Mouse (Mus musculus): ENCODE data around the gene Tango2. TPM values are rescaled to one million over a fixed set of nuclear protein-coding genes. Genes with fewer than 3 reads are reported as not detected.

Tango2 gene
- polyA plus RNA-seq (2016; fragmentation: Nextera tagmentation; extraction: Ambion mirVana), result 45.5 and 52.8 TPM in 2 replicates

DNA sequence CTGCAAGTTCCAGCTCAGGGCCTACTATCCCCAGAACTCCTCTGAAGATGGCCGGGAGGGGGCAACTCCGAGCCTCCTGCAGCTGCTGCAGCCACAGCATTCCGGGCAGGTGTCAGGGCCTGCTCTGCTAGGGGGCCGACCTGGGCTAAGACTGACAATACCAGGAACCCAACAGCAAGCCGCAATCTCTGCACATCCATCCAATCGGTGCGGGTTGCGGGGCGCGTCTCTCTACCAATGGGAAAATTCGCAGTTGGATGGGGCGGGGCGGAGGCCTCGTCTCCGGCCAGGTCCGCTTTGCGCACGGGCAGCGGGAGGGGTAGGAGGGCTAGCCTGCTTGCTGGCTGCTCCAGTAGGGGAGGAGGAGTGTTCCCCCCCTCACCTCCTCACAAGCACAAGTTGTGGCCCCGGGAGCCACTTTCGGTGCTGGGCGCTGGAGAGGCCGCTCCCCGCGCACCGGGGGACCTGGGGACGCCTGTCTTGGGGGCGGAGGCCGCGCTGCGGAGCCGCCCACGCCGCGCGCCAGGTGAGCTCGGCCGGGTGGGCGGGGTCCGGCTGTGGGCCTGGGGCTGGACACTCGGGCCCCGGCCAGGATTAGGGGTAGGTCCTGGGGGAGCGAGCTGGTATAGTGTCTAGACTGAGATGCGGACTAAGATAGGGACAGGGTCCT, at the start of gene Tango2, which contains the start of gene Arvcf:
TSS of gene Tango2 (minus strand) at position 173 of the 670 bp plus-strand sequence.
TSS of gene Arvcf (plus strand) at position 252 of the 670 bp plus-strand sequence.
- under 1% methylated on average over 44 of the region's 44 CpGs for WGBS

DNA sequence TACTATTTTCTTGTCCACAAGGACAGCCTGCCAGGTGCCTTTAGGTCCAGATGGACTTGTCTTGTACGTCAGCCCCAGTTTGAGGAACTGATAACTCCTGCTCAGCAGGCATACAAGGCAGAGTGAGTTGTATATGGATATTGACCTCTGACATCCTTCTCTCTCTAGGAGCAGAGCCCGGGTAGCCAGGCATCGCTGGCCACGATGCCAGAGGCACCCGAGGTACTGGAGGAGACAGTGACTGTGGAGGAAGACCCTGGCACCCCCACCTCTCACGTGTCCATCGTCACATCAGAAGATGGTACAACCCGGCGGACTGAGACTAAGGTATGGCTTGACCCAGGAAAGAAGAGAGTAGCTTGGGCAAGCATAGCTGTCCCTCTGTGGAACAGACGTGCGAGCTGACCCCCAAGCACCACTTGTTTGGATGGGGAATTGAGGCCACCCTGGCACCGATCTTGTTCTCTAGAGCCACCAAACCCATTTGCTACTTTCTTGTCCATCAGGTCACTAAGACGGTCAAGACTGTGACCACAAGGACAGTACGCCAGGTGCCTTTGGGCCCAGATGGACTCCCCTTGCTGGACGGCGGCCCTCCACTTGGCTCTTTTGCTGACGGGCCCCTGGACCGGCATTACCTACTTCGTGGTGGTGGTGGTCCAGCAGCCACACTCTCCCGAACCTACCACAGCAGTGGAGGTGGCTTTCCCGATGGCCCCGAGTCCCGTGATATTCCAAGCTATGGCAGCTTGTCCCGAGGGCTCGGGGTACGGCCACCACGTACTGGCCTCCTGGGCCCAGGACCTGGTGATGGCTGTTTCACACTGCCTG, 49.1 kb upstream of the Tango2 start:
- no peaks in the 10 kb centered on the region for H3K27me3 ChIP-seq (ENCODE audit: insufficient read depth, poor library complexity, severe bottlenecking)
- H3K4me3 ChIP-seq, result no peak overlapping the region
- no peak for DNase-seq (ENCODE audit: low spot score)
- peak overlapping the region; percentile 99; the same call in 1 of the 2 replicates for H3K27ac ChIP-seq
- WGBS, result 96% methylated on average over 27 of the region's 27 CpGs
- no peaks in the 10 kb centered on the region for H3K9me3 ChIP-seq
- H3K36me3 ChIP-seq, result peaks cover 62% of the 10 kb centered on the region
- peaks cover 97% of the 10 kb centered on the region for H3K4me1 ChIP-seq (replicated peaks)

More for the DNA sequence above, at the start of gene Tango2, which contains the start of gene Arvcf:
- DNase-seq (ENCODE audit: low spot score), result peak; percentile 95
- H3K4me1 ChIP-seq (replicated peaks), result peaks cover 56% of the 10 kb centered on the region
- peaks cover 50% of the 10 kb centered on the region for H3K27me3 ChIP-seq (ENCODE audit: insufficient read depth, poor library complexity, severe bottlenecking)
- H3K27ac ChIP-seq, result peak within 1 kb of the TSS; percentile 91
- no peaks in the 10 kb centered on the region for H3K9me3 ChIP-seq
- peaks cover 6% of the 10 kb centered on the region; the same call in 1 of the 2 replicates for H3K36me3 ChIP-seq
- H3K4me3 ChIP-seq, result peak within 1 kb of the TSS; percentile 89

- H3K9me3 ChIP-seq, result no peaks in the 10 kb centered on the region
- peak overlapping the region; percentile 99 for H3K27ac ChIP-seq
- peaks cover 97% of the 10 kb centered on the region for H3K4me1 ChIP-seq (replicated peaks)
- no peak for DNase-seq (ENCODE audit: low spot score)
- peaks cover 54% of the 10 kb centered on the region for H3K36me3 ChIP-seq
- 76% methylated on average over 2 of the region's 2 CpGs for WGBS
- H3K4me3 ChIP-seq, result peak overlapping the region; percentile 36; the same call in 1 of the 2 replicates
- H3K27me3 ChIP-seq (ENCODE audit: insufficient read depth, poor library complexity, severe bottlenecking), result no peaks in the 10 kb centered on the region
Observed at GRCm38 (mm10) chr16:18396201-18396600, 48.3 kb upstream of the Tango2 start.

DNA sequence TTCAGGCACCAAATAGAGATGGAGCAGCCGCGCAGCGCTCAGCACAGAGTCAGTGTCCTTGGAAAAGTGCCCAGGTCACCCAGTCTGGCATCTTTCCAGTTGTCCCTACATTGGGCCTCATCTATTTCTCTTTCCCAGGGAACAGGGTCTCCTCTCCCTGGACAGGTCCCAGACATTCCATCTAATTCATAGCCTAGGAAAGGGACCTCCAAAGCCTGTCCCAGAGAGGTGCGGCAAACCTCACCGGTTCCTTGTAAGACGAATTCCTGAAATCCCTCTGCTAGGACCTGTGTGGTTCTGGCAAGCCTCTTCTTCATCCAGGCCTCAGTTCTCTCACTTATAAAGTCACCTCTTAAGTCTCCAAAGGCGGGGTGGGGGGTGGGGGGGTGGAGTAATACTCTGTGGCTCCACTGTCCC, 47.7 kb upstream of the Tango2 start:
- H3K27ac ChIP-seq, result peak overlapping the region; percentile 99
- peaks cover 95% of the 10 kb centered on the region for H3K4me1 ChIP-seq (replicated peaks)
- peaks cover 48% of the 10 kb centered on the region for H3K36me3 ChIP-seq
- no peak for DNase-seq (ENCODE audit: low spot score)
- 32% methylated on average over 6 of the region's 7 CpGs for WGBS
- H3K9me3 ChIP-seq, result no peaks in the 10 kb centered on the region
- H3K27me3 ChIP-seq (ENCODE audit: insufficient read depth, poor library complexity, severe bottlenecking), result no peaks in the 10 kb centered on the region
- peak overlapping the region; percentile 36 for H3K4me3 ChIP-seq

GRCm38 (mm10) chr16:18394777-18395619, 47.1 kb upstream of the Tango2 start:
- Histone ChIP-seq H3K4me1 (replicated peaks) (peaks cover 95% of the 10 kb centered on the region), H3K27ac (peak overlapping the region; percentile 99), H3K27me3 (ENCODE audit: insufficient read depth, poor library complexity, severe bottlenecking) (no peaks in the 10 kb centered on the region), H3K4me3 (peak overlapping the region; percentile 36), H3K9me3 (no peaks in the 10 kb centered on the region), H3K36me3 (peaks cover 42% of the 10 kb centered on the region)
- 19% methylated on average over 11 of the region's 11 CpGs for WGBS
- DNase-seq (ENCODE audit: low spot score), result peak; percentile 50

DNA sequence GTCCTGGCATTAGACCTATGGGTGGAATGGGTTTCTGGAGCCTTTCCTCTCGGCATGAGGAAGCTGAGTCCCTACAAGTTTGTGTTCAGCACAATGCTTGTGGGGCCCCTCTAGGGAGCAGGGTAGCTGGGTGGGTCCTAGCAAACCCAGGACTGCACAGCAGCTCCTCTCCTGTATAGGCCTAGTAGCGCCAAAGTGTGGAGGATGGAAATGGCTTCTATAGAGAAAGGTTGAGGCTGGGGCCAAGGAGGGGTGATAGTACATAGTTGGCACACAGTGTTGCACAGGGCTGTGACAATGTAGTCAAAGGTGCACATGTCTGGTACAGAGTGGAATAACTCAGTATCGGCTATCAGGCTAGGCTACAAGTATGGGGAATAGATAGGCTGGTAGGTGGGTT, 46.2 kb upstream of the Tango2 start:
- peaks cover 95% of the 10 kb centered on the region for H3K4me1 ChIP-seq (replicated peaks)
- DNase-seq (ENCODE audit: low spot score), result no peak
- no peaks in the 10 kb centered on the region for H3K9me3 ChIP-seq
- no peaks in the 10 kb centered on the region for H3K27me3 ChIP-seq (ENCODE audit: insufficient read depth, poor library complexity, severe bottlenecking)
- 80% methylated on average over 3 of the region's 3 CpGs for WGBS
- peaks cover 32% of the 10 kb centered on the region for H3K36me3 ChIP-seq
- peak overlapping the region; percentile 99 for H3K27ac ChIP-seq
- H3K4me3 ChIP-seq, result peak overlapping the region; percentile 86

- WGBS, result 50% methylated on average over 5 of the region's 5 CpGs
- DNase-seq (ENCODE audit: low spot score), result no peak
- Histone ChIP-seq H3K36me3 (peaks cover 28% of the 10 kb centered on the region), H3K27me3 (ENCODE audit: insufficient read depth, poor library complexity, severe bottlenecking) (no peaks in the 10 kb centered on the region), H3K4me3 (peak overlapping the region; percentile 86), H3K4me1 (replicated peaks) (peaks cover 95% of the 10 kb centered on the region), H3K27ac (peak overlapping the region; percentile 99), H3K9me3 (no peaks in the 10 kb centered on the region)
Observed at GRCm38 (mm10) chr16:18393595-18393994, 45.7 kb upstream of the Tango2 start.

GRCm38 (mm10) chr16:18392469-18393426, 44.8 kb upstream of the Tango2 start:
- peak overlapping the region; percentile 86 for H3K4me3 ChIP-seq
- peaks cover 19% of the 10 kb centered on the region for H3K36me3 ChIP-seq
- peak; percentile 91 for DNase-seq (ENCODE audit: low spot score)
- H3K9me3 ChIP-seq, result no peaks in the 10 kb centered on the region
- no peaks in the 10 kb centered on the region for H3K27me3 ChIP-seq (ENCODE audit: insufficient read depth, poor library complexity, severe bottlenecking)
- H3K4me1 ChIP-seq (replicated peaks), result peaks cover 95% of the 10 kb centered on the region
- H3K27ac ChIP-seq, result peak overlapping the region; percentile 99
- WGBS, result under 1% methylated on average over 63 of the region's 63 CpGs

- 91% methylated on average over 3 of the region's 3 CpGs for WGBS
- Histone ChIP-seq H3K4me3 (peak overlapping the region; percentile 86; the same call in 1 of the 2 replicates), H3K4me1 (replicated peaks) (peaks cover 97% of the 10 kb centered on the region), H3K9me3 (no peaks in the 10 kb centered on the region), H3K27me3 (ENCODE audit: insufficient read depth, poor library complexity, severe bottlenecking) (no peaks in the 10 kb centered on the region), H3K27ac (peak overlapping the region; percentile 99), H3K36me3 (peaks cover 9% of the 10 kb centered on the region)
- DNase-seq (ENCODE audit: low spot score), result no peak
Observed at GRCm38 (mm10) chr16:18391728-18392127, 43.8 kb upstream of the Tango2 start.

DNA sequence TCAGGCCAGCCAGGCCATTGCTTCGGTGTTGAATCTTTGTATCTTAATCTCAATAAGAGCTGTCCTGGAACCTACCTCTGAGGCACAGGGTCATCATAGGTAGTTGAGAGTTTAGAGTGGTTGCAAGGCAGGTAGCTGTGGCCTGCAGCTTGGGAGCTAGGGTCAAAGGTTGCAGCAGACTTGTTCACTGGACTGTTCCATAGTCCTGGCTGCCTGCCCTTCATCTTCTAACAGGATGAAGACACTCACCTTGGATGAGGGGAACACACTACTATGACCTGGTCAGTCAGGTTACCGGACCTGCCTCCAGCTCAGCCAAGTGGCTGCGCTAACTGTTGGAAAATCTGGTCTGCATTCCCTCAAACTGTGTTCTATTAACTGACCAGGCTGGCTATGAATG, 43.2 kb upstream of the Tango2 start:
- peaks cover 3% of the 10 kb centered on the region for H3K36me3 ChIP-seq
- WGBS, result 95% methylated on average over 3 of the region's 3 CpGs
- no peak overlapping the region for H3K4me3 ChIP-seq
- no peaks in the 10 kb centered on the region for H3K27me3 ChIP-seq (ENCODE audit: insufficient read depth, poor library complexity, severe bottlenecking)
- no peaks in the 10 kb centered on the region for H3K9me3 ChIP-seq
- H3K27ac ChIP-seq, result peak overlapping the region; percentile 99; the same call in 1 of the 2 replicates
- H3K4me1 ChIP-seq (replicated peaks), result peaks cover 97% of the 10 kb centered on the region
- no peak for DNase-seq (ENCODE audit: low spot score)

DNA sequence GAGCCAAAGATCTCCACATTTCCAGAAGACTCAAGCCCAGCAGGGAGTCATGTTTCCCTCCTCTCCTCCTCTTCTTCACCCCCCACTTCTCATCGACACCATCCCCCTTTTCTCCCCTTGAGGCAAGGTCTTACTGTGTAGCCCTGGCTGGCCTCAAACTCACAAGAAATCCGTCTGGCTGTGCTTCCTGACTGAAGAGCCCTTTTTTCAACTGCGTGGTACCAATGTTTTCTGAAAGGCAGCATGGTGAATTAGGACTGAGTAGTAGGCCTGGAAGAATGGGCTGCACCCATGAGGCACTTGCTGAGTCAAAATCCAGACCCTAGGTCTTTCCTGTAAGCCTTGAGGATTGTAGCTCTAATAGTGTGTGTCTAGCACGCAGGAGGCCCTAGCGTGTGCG, 42.5 kb upstream of the Tango2 start:
- H3K27me3 ChIP-seq (ENCODE audit: insufficient read depth, poor library complexity, severe bottlenecking), result no peaks in the 10 kb centered on the region
- H3K36me3 ChIP-seq, result no peaks in the 10 kb centered on the region
- H3K4me1 ChIP-seq (replicated peaks), result peaks cover 97% of the 10 kb centered on the region
- H3K27ac ChIP-seq, result peak overlapping the region; percentile 70
- no peak for DNase-seq (ENCODE audit: low spot score)
- no peaks in the 10 kb centered on the region for H3K9me3 ChIP-seq
- WGBS, result 73% methylated on average over 6 of the region's 6 CpGs
- H3K4me3 ChIP-seq, result no peak overlapping the region
